Mouse (Mus musculus): ENCODE measurements around the gene Jarid2.

Gene Jarid2

DNA sequence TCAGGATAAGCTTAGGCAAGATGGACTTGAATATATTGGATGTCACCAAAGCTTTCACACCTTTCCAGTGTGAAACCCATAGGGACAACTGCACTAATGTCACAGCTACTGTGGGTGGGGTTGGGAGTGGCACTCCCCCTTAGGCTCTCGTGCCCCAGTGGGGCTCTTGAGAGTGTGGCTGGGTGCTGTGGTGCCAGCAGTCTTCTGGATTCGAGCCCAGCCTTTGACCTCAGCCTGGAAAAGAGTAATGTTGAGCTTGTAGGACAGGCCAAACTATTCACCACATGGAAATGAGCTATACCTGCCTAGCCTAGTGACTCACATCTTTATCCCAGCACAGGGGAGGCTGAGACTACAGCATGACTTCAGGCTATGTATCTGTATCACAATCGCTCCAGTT is 194.8 kb downstream of the Jarid2 start:
- DNase-seq = no peak

- DNase-seq = no peak
Observed at GRCm38 (mm10) chr13:44925173-44925572, 195.9 kb downstream of the Jarid2 start.

DNA sequence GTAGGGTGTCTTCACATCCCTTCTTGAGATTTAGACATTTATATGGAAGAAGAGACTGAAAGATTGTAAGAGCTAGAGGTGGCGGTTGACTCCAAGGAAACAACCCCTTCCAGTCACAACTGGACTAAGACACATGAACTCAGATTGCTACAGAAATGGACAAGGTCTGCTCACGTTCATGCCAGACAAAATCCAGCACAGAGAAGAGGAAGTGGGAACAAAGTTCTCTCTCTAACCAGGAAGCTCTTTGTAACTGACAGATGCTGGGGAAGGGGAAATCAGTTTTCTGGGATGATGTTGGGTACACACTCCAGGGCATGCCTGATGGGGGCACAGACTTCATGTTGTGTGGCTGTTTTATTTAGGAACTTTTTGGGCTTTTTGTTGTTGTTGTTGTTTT is 197.0 kb downstream of the Jarid2 start:
- DNase-seq = no peak

- DNase-seq = no peak
Observed at GRCm38 (mm10) chr13:44932307-44933264, 203.3 kb downstream of the Jarid2 start.

DNA sequence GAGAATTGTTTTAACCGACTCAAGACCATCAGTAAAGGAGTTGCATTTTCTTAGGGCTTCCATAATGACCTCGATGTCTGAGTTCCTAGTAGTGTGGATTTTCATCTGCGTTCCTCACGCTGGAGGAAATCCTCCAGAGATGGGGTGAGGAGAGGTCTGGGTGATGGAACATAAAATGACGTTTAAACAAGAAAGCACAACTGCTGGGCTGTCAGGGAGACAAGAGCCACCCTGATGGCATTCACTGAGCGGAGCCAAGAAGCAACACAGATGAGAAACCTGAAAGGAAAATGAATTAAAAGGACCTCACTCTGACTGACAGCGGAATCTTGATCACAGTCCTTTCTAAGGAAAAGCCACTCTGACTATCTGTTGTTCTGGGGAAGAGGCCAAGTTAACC is 204.3 kb downstream of the Jarid2 start:
- DNase-seq = no peak

DNA sequence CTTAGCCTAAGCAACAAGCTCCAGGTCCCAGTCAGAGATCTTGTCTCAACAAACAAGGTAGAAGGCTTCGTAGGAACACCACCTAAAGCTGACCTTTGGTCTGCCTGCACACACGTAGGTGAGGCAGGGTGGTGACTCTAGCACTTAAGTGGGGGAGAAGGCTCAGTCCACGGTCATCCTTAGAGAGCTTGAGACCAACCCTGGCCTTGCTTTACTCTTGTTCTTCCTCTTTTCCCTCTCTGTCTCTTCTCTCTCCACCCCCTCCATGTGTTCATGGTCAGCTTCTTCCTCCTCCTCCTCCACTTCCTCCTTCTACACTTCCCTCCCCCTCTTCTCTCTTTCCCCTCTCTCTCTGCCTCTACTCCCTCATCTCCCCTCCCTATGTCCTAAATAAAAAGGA is 208.4 kb downstream of the Jarid2 start:
- no peak for DNase-seq

- no peak for DNase-seq
Observed at GRCm38 (mm10) chr13:44939326-44940035, 210.2 kb downstream of the Jarid2 start.

DNA sequence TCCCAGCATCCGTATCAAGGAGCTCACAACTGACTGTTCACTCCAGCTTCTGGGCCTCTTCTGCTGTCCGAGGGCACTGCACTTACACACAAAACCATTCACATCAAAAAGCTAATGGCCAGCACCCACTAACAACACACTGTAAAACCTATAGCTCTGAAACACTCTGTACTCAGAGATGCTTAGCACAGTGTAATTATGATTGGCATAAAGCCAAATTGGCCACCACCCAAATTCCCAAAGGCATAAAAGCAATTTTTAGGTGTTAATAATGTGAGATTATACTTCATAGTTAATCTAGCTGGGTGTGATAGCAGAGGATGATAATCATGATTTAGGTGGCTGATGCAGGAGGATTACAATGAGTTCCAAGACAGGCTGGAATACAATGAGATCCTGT is 214.3 kb downstream of the Jarid2 start:
- DNase-seq = no peak

DNA sequence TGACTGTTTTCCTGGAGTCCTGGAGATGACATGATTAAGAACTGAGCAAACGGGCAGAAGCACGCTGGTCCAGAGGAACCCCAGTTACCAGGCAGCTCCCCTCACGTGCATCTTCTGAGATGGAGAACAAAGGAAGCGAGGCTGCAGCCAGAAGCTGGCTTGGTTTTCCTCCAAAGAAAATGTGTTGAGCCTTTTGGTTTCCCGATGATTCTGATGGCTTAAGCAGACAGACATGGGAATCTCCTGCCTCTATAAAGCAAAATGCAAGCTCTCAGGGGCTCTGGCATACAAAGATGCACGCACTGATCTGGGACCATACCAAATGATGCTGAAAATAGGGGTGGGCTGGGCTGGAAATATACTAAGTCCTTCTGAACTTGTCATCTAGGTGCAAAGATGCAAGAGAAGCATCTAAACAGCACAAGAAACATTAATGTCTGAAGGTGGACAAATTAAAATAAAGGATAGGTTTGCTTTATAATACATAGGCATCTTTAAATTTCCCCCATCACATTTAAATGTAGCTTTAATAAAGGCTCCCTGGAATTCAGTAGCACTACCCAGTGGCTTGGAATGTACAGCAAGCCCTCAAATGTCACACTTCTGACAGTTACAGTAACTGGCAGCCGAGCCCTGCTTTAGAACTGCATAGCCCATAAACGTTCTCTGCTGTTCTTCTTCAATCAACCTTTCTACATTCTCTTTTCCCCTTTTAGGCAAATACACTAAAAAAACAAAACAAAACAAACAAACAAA is 217.8 kb downstream of the Jarid2 start:
- peak; percentile 48 for DNase-seq

- peak; percentile 69 for DNase-seq
Observed at GRCm38 (mm10) chr13:44948320-44949250, 219.3 kb downstream of the Jarid2 start.

- DNase-seq = no peak
Observed at GRCm38 (mm10) chr13:44952393-44953086, 223.3 kb downstream of the Jarid2 start.

GRCm38 (mm10) chr13:44953546-44954231 is 224.4 kb downstream of the Jarid2 start:
- no peak for DNase-seq

GRCm38 (mm10) chr13:44954232-44954568 is 224.9 kb downstream of the Jarid2 start:
- no peak for DNase-seq

DNA sequence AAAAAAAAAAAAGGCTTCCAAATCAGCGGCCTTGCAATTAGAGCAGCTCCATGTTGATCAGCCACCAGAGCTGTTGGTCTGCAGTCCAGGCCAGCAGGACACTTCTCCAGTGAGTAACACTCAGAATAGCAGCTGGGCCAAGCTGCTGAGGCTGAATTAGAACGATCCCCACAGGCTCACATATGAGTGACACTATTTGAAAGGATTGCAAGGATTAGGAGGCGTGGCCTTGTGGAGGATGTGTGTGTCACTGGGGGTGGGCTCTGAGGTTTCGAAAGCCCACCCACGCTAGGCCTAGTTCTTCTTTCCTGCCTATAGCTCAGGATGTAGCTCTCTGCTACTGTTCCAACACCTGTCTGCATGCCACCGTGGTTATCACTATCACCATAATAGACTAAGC is 226.5 kb downstream of the Jarid2 start:
- DNase-seq = no peak

DNA sequence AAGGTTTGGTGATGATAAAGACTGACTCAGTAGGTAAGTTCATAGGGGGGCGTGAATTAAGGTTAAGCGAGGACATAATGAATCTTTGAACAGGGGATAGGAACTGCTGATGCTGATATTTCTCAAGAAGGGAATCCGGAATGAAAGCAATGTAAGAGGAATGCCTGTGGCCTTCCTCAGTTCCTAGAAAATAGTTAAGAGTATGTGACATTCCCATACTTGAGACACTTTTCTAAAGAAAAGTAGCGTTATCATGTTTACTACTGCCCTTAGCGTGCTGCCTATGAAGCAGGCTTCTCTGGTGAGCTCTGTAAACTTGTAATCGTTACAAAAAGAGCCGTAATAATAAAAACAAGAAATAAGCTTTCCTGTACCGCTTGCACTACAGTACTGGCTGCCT is 227.8 kb downstream of the Jarid2 start:
- no peak for DNase-seq

GRCm38 (mm10) chr13:44960542-44961291 is 231.4 kb downstream of the Jarid2 start:
- DNase-seq = no peak
